20 mouse cellular contexts compared by ENCODE assay signal in the genomic region with DNA sequence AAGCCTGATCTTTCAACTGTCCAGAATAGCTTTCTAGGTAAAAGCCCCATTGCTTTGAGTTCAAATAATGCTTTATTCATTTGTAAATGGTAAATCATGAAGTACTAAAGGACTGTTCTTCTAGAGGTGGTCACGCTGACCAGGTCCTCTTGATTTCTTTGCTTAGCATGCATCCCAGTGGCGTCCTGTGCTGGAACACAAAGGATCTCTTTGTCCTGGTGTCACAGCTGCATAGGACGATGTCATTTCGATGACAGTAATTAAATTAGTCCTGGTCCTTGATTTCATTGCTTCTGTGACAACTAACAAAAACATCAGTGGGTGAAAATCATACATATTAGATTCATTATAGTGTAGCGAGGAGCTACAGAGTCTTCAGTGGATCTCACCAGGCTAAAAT.
A peak's percentile ranks its signal among the peaks of the same experiment; 100 is the strongest.
DNase-seq lines count a peak whose midpoint lies in the region; ATAC-seq lines count a peak whose summit lies in the region.
"Had no signal": no experiment of that assay in that cellular context is flagged by ENCODE, and none has a peak within 500 bp of the region (broad histone marks: within the 10 kb centered on the region; RNA-seq: fewer than 3 reads in every experiment).

No protein-coding gene starts in this region.

- no peak overlapping the region for H3K9ac ChIP-seq in hindbrain, embryonic 12.5 days
- no peak overlapping the region for H3K9ac ChIP-seq in neural tube, embryonic 11.5 days (ENCODE audit: low read length)
- H3K9ac ChIP-seq: embryonic facial prominence, embryonic 13.5 days; forebrain, embryonic 12.5 days; heart, embryonic 15.5 days; hindbrain, embryonic 15.5 days had no signal

- H3K27me3 ChIP-seq in hindbrain, embryonic 12.5 days, result no peaks in the 10 kb centered on the region
- no peaks in the 10 kb centered on the region for H3K27me3 ChIP-seq in hindbrain, embryonic 10.5 days (ENCODE audit: insufficient read depth, poor library complexity, severe bottlenecking)
- no peaks in the 10 kb centered on the region for H3K27me3 ChIP-seq in neural tube, embryonic 11.5 days (ENCODE audit: control insufficient read depth, insufficient read depth, low read length)
- H3K27me3 ChIP-seq: embryonic facial prominence, embryonic 13.5 days; forebrain, embryonic 12.5 days; heart, embryonic 15.5 days; hindbrain, embryonic 15.5 days had no signal

- 29% methylated on average over 5 of the region's 5 CpGs for WGBS in hindbrain, embryonic 12.5 days
- 32% methylated on average over 5 of the region's 5 CpGs for WGBS in hindbrain, embryonic 10.5 days
- 53% methylated on average over 5 of the region's 5 CpGs for WGBS in neural tube, embryonic 11.5 days

- H3K4me1 ChIP-seq in hindbrain, embryonic 12.5 days, result no peaks in the 10 kb centered on the region
- H3K4me1 ChIP-seq in hindbrain, embryonic 10.5 days (replicated peaks), result peaks cover 13% of the 10 kb centered on the region
- no peaks in the 10 kb centered on the region for H3K4me1 ChIP-seq in neural tube, embryonic 11.5 days (ENCODE audit: control insufficient read depth, insufficient read depth, low read length)
- H3K4me1 ChIP-seq: embryonic facial prominence, embryonic 13.5 days; forebrain, embryonic 12.5 days; heart, embryonic 15.5 days; hindbrain, embryonic 15.5 days had no signal

- H3K27ac ChIP-seq in hindbrain, embryonic 12.5 days, result no peak overlapping the region
- no peak overlapping the region for H3K27ac ChIP-seq in hindbrain, embryonic 10.5 days
- H3K27ac ChIP-seq in neural tube, embryonic 11.5 days (ENCODE audit: low read depth, low read length), result no peak overlapping the region
- H3K27ac ChIP-seq: embryonic facial prominence, embryonic 13.5 days; forebrain, embryonic 12.5 days; heart, adult 2 months; heart, embryonic 15.5 days; hindbrain, embryonic 15.5 days had no signal

- no peaks in the 10 kb centered on the region for H3K9me3 ChIP-seq in hindbrain, embryonic 12.5 days (replicated peaks)
- H3K9me3 ChIP-seq in hindbrain, embryonic 10.5 days, result no peaks in the 10 kb centered on the region
- H3K9me3 ChIP-seq in neural tube, embryonic 11.5 days (ENCODE audit: control insufficient read depth, low read length), result no peaks in the 10 kb centered on the region
- H3K9me3 ChIP-seq: embryonic facial prominence, embryonic 13.5 days; forebrain, embryonic 12.5 days; heart, embryonic 15.5 days; hindbrain, embryonic 15.5 days had no signal

- no peak for DNase-seq in hindbrain, embryonic 10.5 days (ENCODE audit: low spot score)
- DNase-seq in neural tube, embryonic 11.5 days (ENCODE audit: low spot score), result no peak
- DNase-seq in neural tube, embryonic 10.5 days (ENCODE audit: extremely low spot score, low spot score), result no peak
- peak; percentile 59 for DNase-seq in retina, embryonic 14.5 days (ENCODE audit: low spot score)
- no peak for DNase-seq in ovary, postnatal 10 days (ENCODE audit: low spot score)
- DNase-seq: adrenal gland, adult 8-10 months; adrenal gland, postnatal 36 days; cerebellum, adult 2 months; cerebellum, postnatal 10 days; gastrocnemius, postnatal 10 days; heart, adult 2 months; heart, postnatal 14 days had no signal

- H3K36me3 ChIP-seq in hindbrain, embryonic 12.5 days, result no peaks in the 10 kb centered on the region
- H3K36me3 ChIP-seq in hindbrain, embryonic 10.5 days, result no peaks in the 10 kb centered on the region
- H3K36me3 ChIP-seq in neural tube, embryonic 11.5 days (ENCODE audit: control insufficient read depth, insufficient read depth, low read length), result no peaks in the 10 kb centered on the region
- H3K36me3 ChIP-seq: embryonic facial prominence, embryonic 13.5 days; forebrain, embryonic 12.5 days; heart, embryonic 15.5 days; hindbrain, embryonic 15.5 days had no signal

- 0 out of 2 replicates have a peak, but pooled peaks have one; percentile 58 for ATAC-seq in hindbrain, embryonic 12.5 days (ENCODE audit: low FRiP score)
- ATAC-seq in neural tube, embryonic 11.5 days (ENCODE audit: insufficient read depth, low FRiP score, low TSS enrichment), result peak; percentile 58; the same call in 1 of the 2 replicates
- ATAC-seq: forebrain, embryonic 16.5 days; inflammation-experienced regulatory T-cells, adult 6 months had no signal

- no peak overlapping the region for H3K4me2 ChIP-seq in hindbrain, embryonic 12.5 days (replicated peaks)
- no peak overlapping the region for H3K4me2 ChIP-seq in neural tube, embryonic 11.5 days (ENCODE audit: low read depth)
- H3K4me2 ChIP-seq: embryonic facial prominence, embryonic 13.5 days; forebrain, embryonic 12.5 days; heart, embryonic 11.5 days; heart, embryonic 15.5 days; hindbrain, embryonic 15.5 days had no signal

- H3K4me3 ChIP-seq in hindbrain, embryonic 12.5 days, result no peak overlapping the region
- no peak overlapping the region for H3K4me3 ChIP-seq in hindbrain, embryonic 10.5 days
- H3K4me3 ChIP-seq in neural tube, embryonic 11.5 days (ENCODE audit: low read depth, low read length), result no peak overlapping the region
- H3K4me3 ChIP-seq: embryonic facial prominence, embryonic 13.5 days; forebrain, embryonic 12.5 days; heart, adult 2 months; heart, embryonic 15.5 days; hindbrain, embryonic 15.5 days had no signal
